Mouse (Mus musculus): ENCODE measurements around the gene Gm10487. TPM values are rescaled to one million over a fixed set of nuclear protein-coding genes. Genes with fewer than 3 reads are reported as not detected.
"Not testable (repeated sequence)": the region's sequence is repeated elsewhere in the genome, so short reads cannot be mapped to it uniquely, and the experiment has no call there.

The Gm10487 gene
- total RNA-seq (2015; ENCODE audit: low replicate concordance), result not detected in 2 replicates
- total RNA-seq (2017; ENCODE audit: low replicate concordance), result not detected in 2 replicates

- ATAC-seq (replicated peaks; ENCODE audit: low FRiP score, poor library complexity, severe bottlenecking), result not testable (repeated sequence)
These were observed at the start of gene Gm10487 for GRCm38 (mm10) chrX:30843369-30843768. Gene Gm10487 (minus strand): TSS chrX:30843469.

Data from erythroblast, adult 5-6 weeks (primary cell).